Mouse (Mus musculus) effector memory CD4-positive, alpha-beta T cell, adult 7 months (primary cell): ENCODE measurements around the gene Kif26b. TPM values are rescaled to one million over a fixed set of nuclear protein-coding genes. Genes with fewer than 3 reads are reported as not detected.

ENCODE experiments used
- polyA plus RNA-seq: library from polyadenylated mRNA; unstranded; fragments of 100-300 nt; shearing (Covaris generic); gene quantifications from one replicate; pipeline ENCODE4 v1.2.1, GENCODE M21; 2017

Gene Kif26b
- polyA plus RNA-seq = 0.11 TPM

DNA sequence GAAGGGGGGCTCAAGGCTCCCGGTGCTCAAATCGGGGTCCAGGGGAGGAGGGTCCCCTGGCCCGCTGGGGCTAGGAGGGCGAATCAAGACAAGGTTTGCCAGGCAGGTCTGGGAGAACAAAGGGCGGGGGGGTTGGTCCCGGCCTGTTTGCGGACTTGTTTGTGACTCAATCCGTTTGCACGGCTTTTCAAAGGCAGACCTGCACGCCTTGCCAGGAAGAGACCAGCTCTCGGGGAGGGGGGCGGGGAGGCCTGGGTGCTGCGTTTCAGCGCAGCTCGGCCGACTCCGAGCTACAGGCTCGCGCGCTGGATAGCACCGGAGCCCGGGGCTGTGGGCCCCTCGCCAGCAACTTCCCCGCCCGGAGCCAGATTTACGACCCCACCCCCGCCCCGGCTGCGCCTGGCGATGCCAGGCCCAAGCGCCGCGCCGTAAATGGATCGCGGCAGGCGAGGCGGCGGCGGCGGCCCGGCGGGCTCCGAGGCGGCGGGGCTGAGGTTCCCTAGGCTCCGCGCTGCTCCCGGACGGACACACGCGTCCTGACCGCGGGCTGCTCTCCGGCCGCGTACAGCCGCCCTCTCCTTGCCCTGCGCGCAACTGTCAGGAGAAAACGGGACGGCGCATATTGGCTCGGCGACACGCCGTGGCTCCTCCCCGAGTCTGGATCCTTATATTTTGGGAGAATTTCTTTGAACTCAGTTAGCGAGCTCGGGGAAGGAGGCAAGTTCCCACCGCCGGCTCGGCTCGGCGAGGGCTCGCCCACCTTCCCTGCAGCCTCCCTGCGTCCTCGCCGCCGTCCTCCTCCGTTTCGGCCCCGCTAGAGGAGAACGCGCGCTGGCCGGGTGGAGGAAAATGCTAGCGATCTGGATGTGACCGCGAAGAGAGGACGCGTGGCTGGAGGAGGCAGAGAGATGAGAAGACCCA lies at the start of gene Kif26b:
TSS of gene Kif26b (plus strand) at position 695 of the 921 bp plus-strand sequence.

Other genes starting within 250 kb of the Kif26b start
- 114 TPM for gene Cox20, start 210.0 kb upstream of the Kif26b start, polyA plus RNA-seq
- gene Hnrnpu, start 191.3 kb upstream of the Kif26b start, polyA plus RNA-seq = 843 TPM
- 4.5 TPM for gene Efcab2, start 123.0 kb upstream of the Kif26b start, polyA plus RNA-seq